Mouse (Mus musculus) heart, embryonic 12.5 days (tissue): Measurements from ENCODE around the gene Fpr2. TPM values are rescaled to one million over a fixed set of nuclear protein-coding genes. Genes with fewer than 3 reads are reported as not detected.

ENCODE experiments used
- ATAC-seq: fragments of 200-750 bp; cut with Nextera tagmentation; 2 replicates; pipeline ENCODE4 v1.8.0; 2017; ENCODE audit warnings: moderate TSS enrichment, moderate library complexity; ENCODE audit not compliant: insufficient number of reproducible peaks, low FRiP score
- H3K27ac ChIP-seq: fragments of 300-500 bp; sonication (generic); 2 replicates; pipeline ENCODE4 v1.5.1; 2016; ENCODE audit warnings: mild to moderate bottlenecking, moderate library complexity; ENCODE audit not compliant: poor library complexity, severe bottlenecking
- H3K27me3 ChIP-seq: fragments of 300-500 bp; sonication (generic); replicated peaks from 2 replicates; pipeline ENCODE4 v1.6.1; 2016; ENCODE audit warnings: mild to moderate bottlenecking, moderate library complexity
- H3K36me3 ChIP-seq: fragments of 300-500 bp; sonication (generic); 2 replicates; pipeline ENCODE4 v1.6.1; 2016; ENCODE audit warnings: mild to moderate bottlenecking, moderate library complexity
- H3K4me1 ChIP-seq: fragments of 300-500 bp; sonication (generic); replicated peaks from 2 replicates; pipeline ENCODE4 v1.6.1; 2016; ENCODE audit warnings: mild to moderate bottlenecking
- H3K4me2 ChIP-seq: fragments of 300-500 bp; sonication (generic); 2 replicates; pipeline ENCODE4 v1.6.1; 2016; ENCODE audit warnings: mild to moderate bottlenecking, moderate library complexity
- H3K4me3 ChIP-seq: fragments of 300-500 bp; sonication (generic); 2 replicates; pipeline ENCODE4 v1.5.1; 2016; ENCODE audit warnings: mild to moderate bottlenecking
- H3K9ac ChIP-seq: fragments of 300-500 bp; sonication (generic); 2 replicates; pipeline ENCODE4 v1.6.1; 2016; ENCODE audit warnings: mild to moderate bottlenecking, moderate library complexity
- H3K9me3 ChIP-seq: fragments of 300-500 bp; sonication (generic); replicated peaks from 2 replicates; pipeline ENCODE4 v1.6.1; 2016; ENCODE audit warnings: mild to moderate bottlenecking, moderate library complexity
- WGBS: fragments of 180-500 bp; shearing (Covaris S2); methylation state at CpG from one replicate; pipeline ENCODE4 v1.1.7; 2016; 5-methylcytosine and 5-hydroxymethylcytosine counted together
- polyA plus RNA-seq: library from polyadenylated mRNA; unstranded; fragments of >200 nt; fragmentation: Nextera tagmentation; extraction: Ambion mirVana; gene quantifications from 2 replicates; pipeline ENCODE4 v1.2.1, GENCODE M21; 2016

The Fpr2 gene
- polyA plus RNA-seq, 1 experiment from 2014 or later: not detected

DNA sequence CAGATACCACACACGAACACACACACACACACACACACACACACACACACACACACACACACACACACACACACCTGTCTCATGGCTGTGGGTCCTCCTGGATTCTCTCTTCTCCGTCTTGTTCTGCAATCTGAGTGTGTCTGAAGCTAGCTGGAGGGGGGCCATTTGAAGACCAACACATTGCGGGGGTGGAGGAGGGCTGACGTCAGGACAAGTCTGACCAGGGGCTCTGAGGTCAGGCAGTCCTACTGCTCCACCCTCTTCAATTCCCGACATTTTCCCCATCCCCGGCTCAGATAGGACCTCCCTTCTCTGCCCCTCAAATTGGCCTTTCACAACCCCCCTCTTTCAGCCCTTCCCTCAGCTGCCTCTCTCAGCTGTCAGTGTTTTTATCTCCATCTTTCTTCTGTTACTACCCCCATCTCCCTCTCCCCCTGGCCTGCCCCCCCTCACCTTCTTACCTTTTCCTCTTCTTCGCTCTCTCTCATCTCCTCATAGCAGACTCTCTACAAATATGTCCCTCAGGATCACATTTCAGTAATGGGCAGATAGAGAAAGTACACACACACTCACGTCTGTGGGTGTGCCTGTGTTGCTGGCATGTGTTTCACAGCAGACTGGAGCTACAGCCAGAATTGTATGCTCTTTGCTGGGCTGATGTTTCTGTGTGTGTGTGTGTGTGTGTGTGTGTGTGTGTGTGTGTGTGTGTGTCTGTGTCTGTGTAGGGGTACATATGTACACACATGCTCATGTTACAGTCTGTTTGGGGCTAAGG lies 32.4 kb upstream of the Fpr2 start, which contains the start of gene Has1:
Has1 (minus strand) TSS at position 142 of the 775 bp plus-strand sequence.
- H3K27me3 ChIP-seq: peaks cover 3% of the 10 kb centered on the region
- WGBS: 34% methylated on average over 8 of the region's 8 CpGs
- no peak within 1 kb of the TSS for H3K4me3 ChIP-seq
- H3K4me1 ChIP-seq: peaks cover under 1% of the 10 kb centered on the region; the same call in 1 of the 2 replicates
- ATAC-seq: no peak
- H3K27ac ChIP-seq: no peak within 1 kb of the TSS
- H3K9ac ChIP-seq: no peak within 1 kb of the TSS
- H3K4me2 ChIP-seq: no peak within 1 kb of the TSS
- H3K9me3 ChIP-seq: no peaks in the 10 kb centered on the region
- peaks cover 3% of the 10 kb centered on the region; the same call in 1 of the 2 replicates for H3K36me3 ChIP-seq

DNA sequence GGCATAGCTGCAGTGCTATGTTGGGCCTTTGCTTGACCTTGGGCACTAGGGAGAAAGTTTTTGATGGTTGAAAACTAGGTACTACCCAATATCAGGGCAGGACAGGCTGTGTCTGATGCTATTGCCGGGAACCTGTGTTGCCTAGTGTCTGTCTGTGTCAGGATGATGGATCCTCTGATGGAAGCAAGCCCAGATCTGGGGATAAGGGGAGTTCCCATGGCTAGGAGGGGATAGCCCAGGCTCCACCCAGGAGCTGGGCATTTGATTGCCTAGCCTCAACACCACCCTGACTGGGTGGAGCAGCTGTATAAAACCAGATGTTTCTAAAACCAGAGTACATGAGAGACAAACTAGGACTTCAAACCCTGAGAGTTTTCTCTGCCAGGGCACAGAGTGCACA lies 31.0 kb upstream of the Fpr2 start:
- Histone ChIP-seq H3K4me3 (no peak overlapping the region), H3K9me3 (no peaks in the 10 kb centered on the region), H3K4me1 (no peaks in the 10 kb centered on the region), H3K4me2 (no peak overlapping the region), H3K9ac (no peak overlapping the region), H3K27ac (no peak overlapping the region), H3K27me3 (no peaks in the 10 kb centered on the region), H3K36me3 (peaks cover 3% of the 10 kb centered on the region; the same call in 1 of the 2 replicates)
- peak; percentile 25; the same call in 1 of the 2 replicates for ATAC-seq
- 69% methylated on average over 1 of the region's 1 CpGs for WGBS

DNA sequence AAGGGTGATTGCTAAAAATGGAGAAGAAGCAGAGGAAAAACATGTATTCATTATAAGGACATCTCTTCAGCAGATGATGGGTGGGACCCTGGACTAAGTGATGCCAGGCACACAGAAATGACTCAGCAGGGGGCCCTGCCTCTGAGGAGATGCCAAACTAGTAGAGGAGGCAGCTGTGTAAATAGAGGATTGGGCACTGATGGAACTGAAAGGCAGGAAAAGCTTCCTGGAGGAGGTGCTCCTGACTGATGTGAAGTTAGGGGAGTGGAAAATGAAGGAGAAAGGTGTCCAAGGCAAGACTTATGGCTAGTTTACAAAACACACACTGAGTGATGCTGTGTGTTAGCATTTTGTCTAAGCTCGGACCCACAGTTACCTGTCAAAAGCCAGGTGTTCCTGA lies 30.2 kb upstream of the Fpr2 start:
- Histone ChIP-seq H3K9me3 (no peaks in the 10 kb centered on the region), H3K36me3 (peaks cover 7% of the 10 kb centered on the region; the same call in 1 of the 2 replicates), H3K27ac (no peak overlapping the region), H3K27me3 (no peaks in the 10 kb centered on the region), H3K9ac (no peak overlapping the region), H3K4me3 (no peak overlapping the region), H3K4me2 (no peak overlapping the region), H3K4me1 (no peaks in the 10 kb centered on the region)
- no peak for ATAC-seq
- 65% methylated on average over 1 of the region's 1 CpGs for WGBS

DNA sequence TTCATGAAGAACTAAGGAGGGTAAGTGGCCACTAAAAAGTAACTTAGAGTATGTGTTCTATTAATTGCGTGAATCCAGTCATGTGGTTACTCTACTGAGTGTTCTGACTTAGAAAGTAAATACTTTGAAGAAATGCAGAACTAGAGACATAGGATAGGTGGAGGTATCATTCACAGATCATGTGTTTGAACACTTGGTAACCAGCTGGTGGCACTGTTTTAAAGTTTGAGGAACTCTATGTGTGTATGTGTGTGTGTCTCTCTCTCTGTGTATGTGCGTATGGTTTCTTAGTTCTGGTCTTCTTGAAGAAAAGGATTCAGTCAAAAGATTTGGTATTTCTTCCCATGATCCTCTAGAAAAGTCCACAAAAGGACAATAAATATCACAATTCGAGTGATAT lies 27.5 kb upstream of the Fpr2 start:
- 0 out of 2 replicates have a peak, but pooled peaks cover 13% of the 10 kb centered on the region for H3K36me3 ChIP-seq
- H3K4me1 ChIP-seq: no peaks in the 10 kb centered on the region
- no peak overlapping the region for H3K9ac ChIP-seq
- no peaks in the 10 kb centered on the region for H3K27me3 ChIP-seq
- no peak overlapping the region for H3K4me2 ChIP-seq
- H3K9me3 ChIP-seq: no peaks in the 10 kb centered on the region
- H3K27ac ChIP-seq: no peak overlapping the region
- no peak for ATAC-seq
- WGBS: 78% methylated on average over 3 of the region's 3 CpGs
- H3K4me3 ChIP-seq: no peak overlapping the region

DNA sequence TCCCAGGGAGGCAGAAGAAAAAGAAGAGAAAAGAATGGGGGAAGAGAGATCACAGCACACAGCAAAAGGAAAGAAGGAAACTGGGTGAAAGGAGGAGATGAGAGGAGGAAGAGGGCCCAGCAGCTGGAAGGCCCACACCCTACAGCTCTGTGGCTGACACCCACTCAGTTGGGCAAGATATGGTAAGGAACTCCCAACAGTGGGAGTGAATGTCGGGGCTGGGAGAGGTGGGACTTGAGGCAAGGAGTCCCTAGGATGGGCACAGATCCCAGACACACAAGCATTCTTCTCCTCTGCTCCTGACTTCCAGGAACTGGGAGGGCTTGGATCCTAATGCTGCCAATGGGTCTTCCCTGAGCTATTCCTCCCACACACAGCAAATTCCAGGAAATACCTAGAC lies 25.3 kb upstream of the Fpr2 start:
- no peak for ATAC-seq
- H3K9ac ChIP-seq: no peak overlapping the region
- H3K4me1 ChIP-seq: no peaks in the 10 kb centered on the region
- WGBS: 25% methylated on average over 1 of the region's 1 CpGs
- H3K27me3 ChIP-seq: no peaks in the 10 kb centered on the region
- no peak overlapping the region for H3K4me3 ChIP-seq
- no peak overlapping the region for H3K4me2 ChIP-seq
- no peaks in the 10 kb centered on the region for H3K9me3 ChIP-seq
- H3K27ac ChIP-seq: no peak overlapping the region
- H3K36me3 ChIP-seq: 0 out of 2 replicates have a peak, but pooled peaks cover 18% of the 10 kb centered on the region

DNA sequence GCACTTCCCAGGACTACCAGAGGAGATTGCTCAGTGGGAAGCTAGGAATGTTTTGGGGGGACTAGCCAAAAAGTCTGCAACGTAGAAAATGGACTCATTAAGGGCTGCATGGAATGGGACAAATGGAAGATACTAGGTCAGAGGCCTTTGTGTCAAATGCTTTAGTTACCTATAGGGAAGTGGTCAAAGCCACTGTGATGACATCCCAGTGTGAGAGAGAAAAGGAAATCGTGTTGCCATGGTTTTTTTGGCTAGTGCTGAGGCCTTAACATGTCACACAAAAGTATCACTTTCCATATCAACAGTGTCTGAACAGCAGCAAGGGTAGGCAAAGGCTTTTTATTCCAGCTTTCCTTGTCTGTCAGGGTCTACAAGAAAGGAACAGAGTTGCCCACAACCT lies 22.5 kb upstream of the Fpr2 start:
- Histone ChIP-seq H3K9me3 (no peaks in the 10 kb centered on the region), H3K4me1 (no peaks in the 10 kb centered on the region), H3K27me3 (no peaks in the 10 kb centered on the region), H3K9ac (no peak overlapping the region), H3K36me3 (0 out of 2 replicates have a peak, but pooled peaks cover 18% of the 10 kb centered on the region), H3K4me3 (no peak overlapping the region), H3K27ac (no peak overlapping the region), H3K4me2 (no peak overlapping the region)
- ATAC-seq: no peak
- WGBS: 58% methylated on average over 2 of the region's 2 CpGs

DNA sequence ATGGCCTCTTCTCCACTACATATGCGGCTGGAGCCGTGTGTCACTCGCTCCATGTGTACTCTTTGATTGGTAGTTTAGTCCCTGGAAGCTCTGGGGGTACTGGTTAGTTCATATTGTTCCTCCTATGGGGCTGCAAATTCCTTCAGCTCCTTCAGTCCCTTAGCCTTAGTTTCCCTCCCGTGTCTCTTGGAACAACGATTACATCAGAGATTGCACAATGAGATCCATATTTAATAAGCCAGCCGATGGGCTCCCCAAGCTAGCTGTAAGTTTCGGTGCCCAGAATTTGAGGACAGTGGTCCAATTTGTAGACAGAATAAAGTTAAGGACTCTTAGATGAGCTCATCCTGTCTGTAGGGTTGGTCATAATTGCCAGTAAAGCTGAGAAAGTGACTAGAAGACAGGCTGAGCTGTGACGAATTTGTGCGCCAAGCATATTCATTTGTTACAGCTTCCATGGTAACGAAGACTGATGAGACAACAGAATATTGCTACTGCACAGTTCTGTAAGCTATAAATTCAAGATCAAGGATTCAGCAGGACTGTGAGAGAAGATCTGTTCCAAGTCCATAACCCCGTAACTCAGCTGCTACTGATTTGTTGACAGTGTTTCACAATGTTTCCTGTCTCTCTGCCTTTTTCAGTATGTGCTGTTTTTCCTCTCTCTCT lies 20.7 kb upstream of the Fpr2 start:
- Histone ChIP-seq H3K27ac (no peak overlapping the region), H3K9ac (no peak overlapping the region), H3K36me3 (0 out of 2 replicates have a peak, but pooled peaks cover 18% of the 10 kb centered on the region), H3K4me3 (no peak overlapping the region), H3K27me3 (no peaks in the 10 kb centered on the region), H3K4me1 (no peaks in the 10 kb centered on the region), H3K9me3 (no peaks in the 10 kb centered on the region), H3K4me2 (no peak overlapping the region)
- no peak for ATAC-seq
- WGBS: 82% methylated on average over 11 of the region's 11 CpGs

DNA sequence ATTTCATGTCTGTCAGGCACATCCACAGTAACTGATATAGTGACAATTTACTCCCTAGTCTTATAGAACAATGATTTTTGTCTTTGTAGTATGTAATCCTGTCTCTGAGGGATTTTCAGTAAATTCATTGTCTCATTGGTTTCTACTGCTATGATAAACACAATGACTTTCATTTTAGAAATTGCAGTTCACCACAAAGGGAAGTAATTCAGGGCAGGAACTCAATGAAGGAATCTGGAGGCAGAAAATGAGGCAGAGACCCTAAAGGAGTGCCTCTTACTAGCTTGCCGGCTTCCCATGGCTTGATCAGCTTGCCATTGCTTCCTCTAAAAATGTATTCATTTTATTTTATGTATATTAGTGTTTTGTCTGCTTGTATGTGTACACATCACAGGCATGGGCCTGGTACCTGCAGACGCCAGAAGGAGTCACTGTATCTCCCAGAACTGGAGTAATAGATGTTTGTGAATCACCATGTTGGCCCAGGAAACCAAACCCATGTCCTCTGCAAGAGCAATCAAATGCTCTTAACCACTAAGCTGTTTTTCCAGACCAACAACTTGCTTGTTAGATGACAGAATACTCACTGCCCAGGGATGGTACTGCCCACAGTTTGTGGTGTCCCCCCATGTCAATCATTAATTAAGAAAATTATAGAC lies 16.6 kb upstream of the Fpr2 start:
- H3K9ac ChIP-seq: no peak overlapping the region
- no peak overlapping the region for H3K27ac ChIP-seq
- no peak overlapping the region for H3K4me2 ChIP-seq
- H3K36me3 ChIP-seq: 0 out of 2 replicates have a peak, but pooled peaks cover 2% of the 10 kb centered on the region
- 71% methylated on average over 2 of the region's 2 CpGs for WGBS
- no peaks in the 10 kb centered on the region for H3K4me1 ChIP-seq
- ATAC-seq: no peak
- no peaks in the 10 kb centered on the region for H3K9me3 ChIP-seq
- no peak overlapping the region for H3K4me3 ChIP-seq
- no peaks in the 10 kb centered on the region for H3K27me3 ChIP-seq

DNA sequence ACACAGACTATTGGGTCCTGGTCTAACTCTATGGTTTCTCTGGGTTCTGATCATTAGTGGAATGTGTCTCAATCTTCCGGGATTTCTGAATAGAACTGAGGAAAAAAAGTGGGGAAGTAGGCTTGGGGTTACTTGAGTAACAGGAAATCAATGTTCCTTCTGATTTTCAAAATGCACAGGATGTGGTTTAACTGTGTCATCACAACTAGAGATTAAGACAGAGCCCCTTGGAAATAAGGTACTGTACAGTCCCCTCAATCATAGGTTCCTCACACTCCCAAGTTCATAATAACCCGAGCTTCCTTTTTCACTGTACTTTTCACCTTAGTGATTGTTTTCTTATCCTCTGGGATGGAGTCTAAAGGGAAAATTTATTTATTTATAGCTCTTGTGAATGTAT lies 15.9 kb upstream of the Fpr2 start:
- no peak overlapping the region for H3K27ac ChIP-seq
- H3K4me3 ChIP-seq: no peak overlapping the region
- H3K4me2 ChIP-seq: no peak overlapping the region
- 73% methylated on average over 2 of the region's 2 CpGs for WGBS
- H3K9me3 ChIP-seq: no peaks in the 10 kb centered on the region
- no peak overlapping the region for H3K9ac ChIP-seq
- no peaks in the 10 kb centered on the region for H3K36me3 ChIP-seq
- ATAC-seq: no peak
- no peaks in the 10 kb centered on the region for H3K27me3 ChIP-seq
- no peaks in the 10 kb centered on the region for H3K4me1 ChIP-seq

DNA sequence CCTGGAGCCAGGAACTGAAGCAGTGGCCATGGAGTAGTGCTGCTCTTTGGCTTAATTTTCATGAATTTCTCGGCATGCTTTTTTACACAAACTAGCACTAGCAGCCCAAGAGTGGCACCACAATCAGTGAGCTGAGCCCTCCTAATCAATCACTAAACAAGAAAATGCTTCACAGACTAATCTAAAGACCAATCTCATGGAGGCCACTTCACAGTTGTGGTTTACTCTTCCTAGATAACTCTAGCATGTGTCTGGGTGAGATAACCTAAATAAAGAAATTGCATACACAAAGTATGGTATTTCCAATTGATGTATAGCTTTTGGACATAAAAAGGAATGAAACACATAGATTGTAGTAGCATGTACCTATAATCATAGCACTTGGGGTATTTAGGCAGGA lies 8.3 kb upstream of the Fpr2 start:
- no peak overlapping the region for H3K9ac ChIP-seq
- H3K27ac ChIP-seq: no peak overlapping the region
- H3K27me3 ChIP-seq: no peaks in the 10 kb centered on the region
- H3K4me1 ChIP-seq: no peaks in the 10 kb centered on the region
- H3K4me3 ChIP-seq: no peak overlapping the region
- no peak overlapping the region for H3K4me2 ChIP-seq
- no peak for ATAC-seq
- WGBS: 60% methylated on average over 1 of the region's 1 CpGs
- no peaks in the 10 kb centered on the region for H3K36me3 ChIP-seq
- no peaks in the 10 kb centered on the region for H3K9me3 ChIP-seq

DNA sequence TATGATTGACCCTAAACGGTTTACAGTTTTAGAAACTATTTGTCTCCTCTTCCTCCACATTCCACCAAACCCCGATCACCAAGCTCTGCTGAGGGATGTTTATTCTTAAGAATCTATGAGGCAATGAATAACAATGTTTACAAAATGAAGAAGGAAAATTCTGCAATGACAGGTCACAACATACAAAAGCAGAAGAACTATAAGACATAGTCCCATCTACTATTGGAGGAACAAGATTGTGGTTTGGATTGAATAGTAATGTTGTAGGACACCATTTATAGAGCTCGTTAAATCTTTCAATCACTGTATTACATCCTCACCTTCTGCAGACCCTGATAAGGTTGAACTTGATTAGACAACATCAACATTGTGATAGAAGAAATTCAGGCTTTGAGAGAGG lies 5.0 kb upstream of the Fpr2 start:
- Histone ChIP-seq H3K27me3 (no peaks in the 10 kb centered on the region), H3K27ac (no peak overlapping the region), H3K4me1 (no peaks in the 10 kb centered on the region), H3K9me3 (no peaks in the 10 kb centered on the region), H3K36me3 (no peaks in the 10 kb centered on the region), H3K9ac (no peak overlapping the region), H3K4me3 (no peak overlapping the region), H3K4me2 (no peak overlapping the region)
- WGBS: 74% methylated on average over 3 of the region's 3 CpGs
- no peak for ATAC-seq
